Mouse (Mus musculus) stomach, embryonic 14.5 days (tissue): ENCODE results near the gene Il23a. TPM values are rescaled to one million over a fixed set of nuclear protein-coding genes. Genes with fewer than 3 reads are reported as not detected.
A peak's percentile ranks its signal among the peaks of the same experiment; 100 is the strongest.

Experiments used
- ATAC-seq: fragments of 200-750 bp; cut with Nextera tagmentation; 2 replicates; pipeline ENCODE4 v1.8.0; 2017; ENCODE audit warnings: low read depth, moderate TSS enrichment; ENCODE audit not compliant: insufficient number of reproducible peaks, insufficient read depth, low FRiP score
- H3K27ac ChIP-seq: fragments of 300-500 bp; sonication (generic); 2 replicates; pipeline ENCODE4 v1.5.1; 2014; ENCODE audit warnings: mild to moderate bottlenecking, low read length, moderate library complexity, mixed read lengths
- H3K27me3 ChIP-seq: fragments of 300-500 bp; sonication (generic); 2 replicates; pipeline ENCODE4 v1.6.1; 2014; ENCODE audit warnings: low read length, control low read depth, mixed read lengths; ENCODE audit not compliant: control insufficient read depth, insufficient read depth
- H3K36me3 ChIP-seq: fragments of 300-500 bp; sonication (generic); 2 replicates; pipeline ENCODE4 v1.6.1; 2014; ENCODE audit warnings: mild to moderate bottlenecking, control low read depth, low read length, moderate library complexity, mixed read lengths; ENCODE audit not compliant: control insufficient read depth, insufficient read depth
- H3K4me1 ChIP-seq: fragments of 300-500 bp; sonication (generic); 2 replicates; pipeline ENCODE4 v1.6.1; 2014; ENCODE audit warnings: low read length, control low read depth, mixed read lengths; ENCODE audit not compliant: control insufficient read depth, insufficient read depth
- H3K4me2 ChIP-seq: fragments of 300-500 bp; sonication (generic); replicated peaks from 2 replicates; pipeline ENCODE4 v1.6.1; 2014; ENCODE audit warnings: low read depth, low read length, control low read depth
- H3K4me3 ChIP-seq: fragments of 300-500 bp; sonication (generic); 2 replicates; pipeline ENCODE4 v1.5.1; 2014; ENCODE audit warnings: low read depth, low read length, control low read depth
- H3K9ac ChIP-seq: fragments of 300-500 bp; sonication (generic); replicated peaks from 2 replicates; pipeline ENCODE4 v1.6.1; 2014; ENCODE audit warnings: low read depth, mild to moderate bottlenecking, control low read depth, low read length, moderate library complexity, mixed read lengths
- H3K9me3 ChIP-seq: fragments of 300-500 bp; sonication (generic); 2 replicates; pipeline ENCODE4 v1.6.1; 2016; ENCODE audit warnings: low read depth, low read length, control low read depth; ENCODE audit not compliant: control insufficient read depth
- WGBS: fragments of 180-500 bp; shearing (Covaris S2); extraction: QIAGEN DNeasy Blood & Tissue Kit; methylation state at CpG from one replicate; pipeline ENCODE4 v1.1.7; 2014; 5-methylcytosine and 5-hydroxymethylcytosine counted together
- polyA plus RNA-seq: library from polyadenylated mRNA; unstranded; fragments of >200 nt; fragmentation: Nextera tagmentation; extraction: Ambion mirVana; gene quantifications from 2 replicates; pipeline ENCODE4 v1.2.1, GENCODE M21; 2014

The Il23a gene
- polyA plus RNA-seq, 1 experiment from 2014 or later, result 0.36 TPM

DNA sequence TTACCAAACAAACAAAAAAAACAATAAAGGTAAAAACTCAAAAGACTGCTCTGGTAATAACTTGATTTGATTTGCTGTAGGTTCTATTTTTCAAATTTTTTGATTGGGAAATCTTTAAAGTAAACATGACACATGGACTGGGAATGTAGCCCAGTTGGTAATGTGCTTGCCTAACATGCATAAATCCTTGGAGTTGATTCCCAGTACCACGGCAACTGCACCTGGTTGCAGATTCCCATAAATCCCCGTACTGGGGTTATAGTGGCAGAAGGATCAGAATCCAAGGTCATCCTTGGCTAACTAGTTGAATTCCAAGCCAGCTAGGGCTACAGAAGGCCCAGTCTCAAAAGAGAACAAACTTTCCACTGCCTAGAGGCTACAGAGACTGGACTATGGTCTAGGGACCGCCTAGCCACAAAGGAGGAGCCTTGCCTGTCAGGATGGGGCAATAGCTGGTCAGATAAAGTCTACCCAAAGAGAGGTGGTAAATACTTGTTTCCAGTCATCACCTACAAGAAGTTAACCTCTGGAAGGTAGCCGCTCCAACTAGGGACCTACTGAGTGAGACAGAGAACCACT, 44.8 kb downstream of the Il23a start, which contains the start of gene Apon:
Gene Apon (plus strand): TSS at position 420 of the 579 bp plus-strand sequence.
- no peak within 1 kb of the TSS for H3K4me2 ChIP-seq
- H3K27me3 ChIP-seq, result no peaks in the 10 kb centered on the region
- ATAC-seq, result no peak
- H3K9me3 ChIP-seq, result no peaks in the 10 kb centered on the region
- peaks cover 34% of the 10 kb centered on the region for H3K36me3 ChIP-seq
- 67% methylated on average over 4 of the region's 4 CpGs for WGBS
- H3K4me3 ChIP-seq, result no peak within 1 kb of the TSS
- no peaks in the 10 kb centered on the region for H3K4me1 ChIP-seq
- no peak within 1 kb of the TSS for H3K27ac ChIP-seq
- no peak within 1 kb of the TSS for H3K9ac ChIP-seq

DNA sequence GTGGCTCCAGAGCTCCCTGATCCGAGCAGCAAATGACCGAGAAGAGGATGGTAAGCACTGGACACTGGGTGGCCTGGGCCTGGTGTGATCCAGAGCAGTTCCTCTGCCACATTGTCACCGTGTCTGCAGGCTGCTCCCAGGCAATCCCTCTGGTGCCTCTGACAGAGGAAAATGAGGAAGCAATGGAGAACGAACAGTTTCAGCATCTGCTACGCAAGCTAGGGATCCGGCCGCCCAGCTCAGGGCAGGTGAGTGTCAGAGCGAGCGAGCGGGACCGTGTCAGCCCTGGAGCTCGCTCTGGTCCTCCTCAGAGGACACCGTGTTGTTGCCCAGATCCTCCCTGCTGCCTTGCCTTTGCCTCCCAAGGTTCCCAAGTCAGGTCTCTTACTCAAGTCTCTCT, 48.0 kb downstream of the Il23a start:
- H3K36me3 ChIP-seq, result peaks cover 65% of the 10 kb centered on the region
- no peak overlapping the region for H3K27ac ChIP-seq
- no peak for ATAC-seq
- no peaks in the 10 kb centered on the region for H3K4me1 ChIP-seq
- H3K4me3 ChIP-seq, result no peak overlapping the region
- no peak overlapping the region for H3K9ac ChIP-seq
- H3K4me2 ChIP-seq, result no peak overlapping the region
- WGBS, result 90% methylated on average over 13 of the region's 13 CpGs
- no peaks in the 10 kb centered on the region for H3K9me3 ChIP-seq
- no peaks in the 10 kb centered on the region for H3K27me3 ChIP-seq

- WGBS, result 82% methylated on average over 17 of the region's 17 CpGs
Observed at GRCm38 (mm10) chr10:128247020-128247732, 51.4 kb downstream of the Il23a start.

More at GRCm38 (mm10) chr10:128247020-128247732, 51.4 kb downstream of the Il23a start:
- Histone ChIP-seq H3K36me3 (peaks cover 82% of the 10 kb centered on the region), H3K4me3 (no peak overlapping the region), H3K27me3 (no peaks in the 10 kb centered on the region), H3K4me2 (no peak overlapping the region), H3K27ac (peak overlapping the region; percentile 33; the same call in 1 of the 2 replicates), H3K9ac (no peak overlapping the region), H3K9me3 (no peaks in the 10 kb centered on the region), H3K4me1 (no peaks in the 10 kb centered on the region)
- no peak for ATAC-seq

Other genes starting within 250 kb of the Il23a start
- 474 and 487 TPM in 2 replicates for gene Ptges3, start 239.8 kb downstream of the Il23a start, polyA plus RNA-seq
- 2,052 and 2,172 TPM in 2 replicates for gene Atp5b, start 215.5 kb downstream of the Il23a start, polyA plus RNA-seq
- 28.1 and 28.2 TPM in 2 replicates for gene Baz2a, start 207.2 kb downstream of the Il23a start, polyA plus RNA-seq
- gene Rbms2, start 118.5 kb downstream of the Il23a start, polyA plus RNA-seq, result 29.5 and 35.6 TPM in 2 replicates
- gene Gls2, start 104.3 kb downstream of the Il23a start, polyA plus RNA-seq, result 0.78 and 0.84 TPM in 2 replicates
- gene Spryd4, start 86.9 kb downstream of the Il23a start, polyA plus RNA-seq, result 33.5 and 33.7 TPM in 2 replicates
- 0.11 TPM in 1 of 2 replicates, not detected in the other for gene Mip, start 72.9 kb downstream of the Il23a start, polyA plus RNA-seq
- gene Timeless, start 66.7 kb downstream of the Il23a start, polyA plus RNA-seq, result 47.2 and 48.0 TPM in 2 replicates
- 0.27 TPM in 1 of 2 replicates, not detected in the other for gene Apon, start 44.7 kb downstream of the Il23a start, polyA plus RNA-seq
- gene Apof, start 30.1 kb downstream of the Il23a start, polyA plus RNA-seq, result not detected in 2 replicates
- 12.2 and 13.0 TPM in 2 replicates for gene Stat2, start 28.2 kb downstream of the Il23a start, polyA plus RNA-seq
- gene Pan2, start 4.6 kb upstream of the Il23a start, polyA plus RNA-seq, result 32.9 and 34.8 TPM in 2 replicates
- 328 and 342 TPM in 2 replicates for gene Cnpy2, start 23.7 kb upstream of the Il23a start, polyA plus RNA-seq
- gene Cs, start 39.0 kb upstream of the Il23a start, polyA plus RNA-seq, result 211 and 214 TPM in 2 replicates
- gene Coq10a, start 70.2 kb upstream of the Il23a start, polyA plus RNA-seq, result 12.9 and 13.0 TPM in 2 replicates
- gene Ankrd52, start 78.4 kb upstream of the Il23a start, polyA plus RNA-seq, result 16.7 and 17.8 TPM in 2 replicates
- gene Slc39a5, start 102.5 kb upstream of the Il23a start, polyA plus RNA-seq, result 3.4 and 3.7 TPM in 2 replicates
- 76.6 and 86.7 TPM in 2 replicates for gene Nabp2, start 112.7 kb upstream of the Il23a start, polyA plus RNA-seq
- 31.9 and 34.6 TPM in 2 replicates for gene Rnf41, start 112.9 kb upstream of the Il23a start, polyA plus RNA-seq
- 109 and 110 TPM in 2 replicates for gene Smarcc2, start 160.5 kb upstream of the Il23a start, polyA plus RNA-seq
- 1,824 and 1,933 TPM in 2 replicates for gene Myl6, start 195.4 kb upstream of the Il23a start, polyA plus RNA-seq
- 3.2 and 3.4 TPM in 2 replicates for gene Myl6b, start 199.9 kb upstream of the Il23a start, polyA plus RNA-seq
- gene Esyt1, start 227.1 kb upstream of the Il23a start, polyA plus RNA-seq, result 25.8 and 28.9 TPM in 2 replicates
- gene Zc3h10, start 249.0 kb upstream of the Il23a start, polyA plus RNA-seq, result 8.8 and 10.7 TPM in 2 replicates